Mouse (Mus musculus) retina, postnatal 7 days (tissue): ENCODE measurements at regions not wholly inside any gene's neighbourhood (a gene's known extent, or its start where the extent isn't known, plus 50 kb on each side); places are given as distances from the start of the nearest gene placed in this dataset.
"Not testable (repeated sequence)": the region's sequence is repeated elsewhere in the genome, so short reads cannot be mapped to it uniquely, and the experiment has no call there.

Source experiments
- DNase-seq: peaks from one replicate; pipeline ENCODE4 v3.0.0-alpha.2; 2012; ENCODE audit warnings: low read depth, low spot score

DNA sequence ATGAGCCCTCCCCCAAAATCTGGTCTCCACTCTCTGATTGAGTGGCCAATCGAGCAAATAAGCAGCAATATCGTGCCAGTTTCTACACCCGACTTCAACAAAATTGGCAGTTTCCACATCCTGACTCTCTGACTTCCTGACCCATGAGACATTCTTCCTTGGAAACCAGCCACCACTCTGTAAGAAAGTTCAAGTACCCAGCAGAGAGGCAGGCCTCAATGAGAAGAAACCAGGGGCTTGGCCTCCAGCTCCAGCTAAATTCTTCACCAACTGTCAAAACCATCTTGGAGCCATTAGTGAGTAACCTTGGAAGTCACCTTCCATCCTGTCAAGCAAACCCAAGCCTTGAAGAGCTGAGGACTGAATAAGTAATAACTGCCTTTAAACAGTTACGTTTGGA is 162.7 kb upstream of the Intu start:
- DNase-seq = no peak

DNA sequence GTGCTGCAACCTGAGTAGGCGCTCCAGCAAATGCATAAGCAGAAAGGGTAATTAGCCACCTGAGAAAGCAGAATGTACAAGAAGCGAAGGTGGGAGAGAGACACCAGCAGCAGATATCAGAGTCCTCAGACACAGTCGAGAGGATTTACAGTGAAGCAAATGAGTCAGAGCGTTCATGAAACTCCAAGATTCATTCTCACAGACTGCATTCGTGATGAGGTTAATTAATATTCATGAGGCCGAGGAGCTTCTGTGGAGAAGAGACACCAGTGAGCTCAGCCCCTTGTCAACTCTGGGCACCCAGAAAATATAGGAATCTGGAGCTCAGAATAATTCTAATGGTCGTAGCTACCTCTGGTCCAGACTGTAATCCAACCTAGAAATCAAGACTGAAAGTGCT is 159.7 kb upstream of the Intu start:
- DNase-seq = no peak

DNA sequence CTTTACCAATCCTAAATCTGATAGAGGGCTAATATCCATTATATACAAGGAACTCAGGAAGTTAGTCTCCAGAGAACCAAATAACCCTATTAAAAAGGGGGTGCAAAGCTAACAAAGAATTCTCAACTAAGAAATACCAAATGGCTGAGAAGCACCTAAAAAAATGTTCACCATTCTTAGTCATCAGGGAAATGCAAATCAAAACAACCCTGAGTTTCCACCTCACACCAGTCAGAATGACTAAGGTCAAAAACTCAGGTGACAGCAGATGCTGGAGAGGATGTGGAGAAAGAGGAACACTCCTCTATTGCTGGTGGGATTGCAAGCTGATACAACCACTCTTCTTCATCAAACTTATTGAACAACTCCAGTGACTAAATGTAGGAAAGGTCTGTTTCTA is 154.9 kb upstream of the Intu start:
- not testable (repeated sequence) for DNase-seq

- DNase-seq = no peak
Observed at GRCm38 (mm10) chr3:40377416-40377815, 153.7 kb upstream of the Intu start.

DNA sequence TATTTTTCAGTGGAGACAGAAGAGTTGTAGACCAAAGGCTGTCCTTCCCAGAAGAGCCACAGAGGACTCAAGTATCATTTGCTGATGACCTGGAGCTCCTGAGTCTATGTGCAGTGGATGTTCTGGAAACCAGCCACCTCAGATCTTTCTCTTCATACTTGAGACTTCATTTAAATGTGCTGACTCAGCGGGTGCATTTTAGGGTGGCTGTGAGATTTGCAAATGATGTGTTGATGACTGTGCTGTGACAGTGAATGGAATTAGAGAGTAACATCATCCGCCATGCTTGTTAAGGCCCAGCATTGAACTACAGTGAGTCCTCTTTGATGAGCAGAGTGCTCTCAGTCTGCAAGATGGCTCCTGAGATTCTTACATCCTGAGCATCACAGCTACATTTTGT is 152.0 kb upstream of the Intu start:
- no peak for DNase-seq

GRCm38 (mm10) chr3:40391631-40392030 is 139.5 kb upstream of the Intu start:
- DNase-seq = peak; percentile 66

DNA sequence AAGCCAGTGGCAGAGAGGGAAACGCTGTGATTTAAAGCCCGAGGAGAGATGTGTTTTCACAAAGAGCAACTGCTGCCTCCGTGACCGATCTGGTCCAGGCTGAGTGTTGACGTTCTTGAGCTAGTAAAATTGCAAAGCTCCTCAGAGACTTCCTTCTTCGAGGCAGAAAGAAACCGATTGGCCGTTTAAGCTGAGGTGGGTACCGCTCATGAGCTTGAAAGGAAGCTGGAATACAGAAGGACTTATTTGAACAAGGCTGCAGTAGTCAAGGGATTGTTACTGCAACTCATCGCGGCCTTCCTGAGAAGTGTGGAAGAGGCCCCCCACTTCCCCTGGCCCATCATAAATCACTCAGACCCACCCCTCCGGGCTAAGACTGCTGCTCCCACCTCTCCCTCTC is 132.9 kb upstream of the Intu start:
- DNase-seq = no peak

DNA sequence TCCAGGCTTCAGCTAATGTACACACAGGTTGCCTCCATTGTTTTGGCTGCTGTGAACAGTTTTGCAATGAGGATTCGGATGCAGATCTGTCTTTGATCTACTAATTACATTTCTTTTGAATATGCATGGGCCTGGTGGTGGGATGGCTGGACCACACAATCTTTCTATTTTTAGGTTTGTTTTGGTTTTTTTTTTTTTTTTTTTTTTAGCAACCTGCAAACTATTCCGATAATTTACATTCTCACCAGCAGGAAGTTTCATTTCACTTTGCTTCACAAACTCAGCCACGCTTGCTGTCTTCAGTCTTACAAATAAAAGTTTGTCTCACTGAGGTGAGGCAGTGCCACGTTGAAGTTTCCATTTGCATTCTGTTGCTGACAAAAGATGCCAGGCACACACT is 127.7 kb upstream of the Intu start:
- no peak for DNase-seq

- DNase-seq = no peak
Observed at GRCm38 (mm10) chr3:40405095-40405948, 125.8 kb upstream of the Intu start.

- DNase-seq = no peak
Observed at GRCm38 (mm10) chr3:40405949-40406236, 125.2 kb upstream of the Intu start.

GRCm38 (mm10) chr3:40408921-40409488 is 122.1 kb upstream of the Intu start:
- DNase-seq = no peak

DNA sequence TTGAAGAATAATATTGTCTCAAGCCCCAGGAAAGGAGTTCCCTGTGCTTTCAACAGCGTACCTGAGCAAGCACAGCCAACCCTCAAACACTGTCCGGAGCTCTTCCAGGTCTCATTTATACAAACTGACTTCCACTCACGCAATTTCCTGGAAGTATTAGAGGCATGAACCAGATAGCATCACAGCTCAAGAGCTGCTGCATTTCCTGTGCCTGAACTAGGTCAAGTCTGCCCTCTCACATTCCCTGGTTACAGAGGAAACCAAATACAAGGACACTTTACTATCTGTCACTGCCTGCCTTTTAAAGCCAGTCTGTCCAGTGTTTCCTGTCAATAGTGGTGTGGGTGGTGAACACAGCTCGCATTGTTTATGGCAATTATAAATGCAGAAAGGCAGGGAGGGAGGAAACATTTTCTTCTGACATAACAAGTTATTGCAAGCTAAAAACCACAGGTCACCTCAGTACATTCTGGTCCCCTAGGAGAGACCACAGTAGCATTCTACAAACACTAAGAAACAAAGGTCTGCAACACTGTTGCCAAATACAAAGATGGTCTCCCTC is 120.3 kb upstream of the Intu start:
- no peak for DNase-seq

DNA sequence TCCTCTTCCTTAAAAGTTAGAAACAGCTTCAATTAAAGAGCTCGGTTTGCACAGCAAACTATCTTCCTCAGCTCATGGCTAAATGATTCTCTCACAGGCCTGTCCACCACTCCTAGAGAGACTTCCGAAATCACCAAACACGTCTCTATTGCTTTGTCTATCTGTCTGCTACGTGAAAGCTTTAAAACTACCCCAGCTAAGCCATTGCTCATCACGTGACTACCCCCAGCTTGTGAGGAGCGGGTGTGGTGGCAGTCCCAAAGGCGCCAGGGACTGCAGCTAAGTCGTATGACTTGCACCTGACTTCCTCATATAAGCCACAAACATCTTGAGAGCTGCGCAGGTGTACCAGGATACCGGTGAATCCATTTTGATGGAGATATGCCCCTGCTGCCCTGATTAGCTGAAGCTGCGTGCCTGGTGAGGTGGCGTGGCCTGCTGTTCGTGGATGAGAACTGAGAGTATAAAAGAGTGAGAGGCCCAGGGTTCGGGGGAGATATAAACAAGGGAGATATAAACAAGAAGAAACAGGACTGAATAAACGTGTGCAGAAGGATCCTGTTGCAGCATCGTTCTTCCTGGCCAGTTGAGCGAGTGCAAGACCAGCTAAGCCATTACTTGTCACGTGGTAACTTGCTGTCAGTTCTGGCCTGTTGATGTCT is 105.8 kb upstream of the Intu start:
- not testable (repeated sequence) for DNase-seq

GRCm38 (mm10) chr3:40426070-40426469 is 105.0 kb upstream of the Intu start:
- no peak for DNase-seq

GRCm38 (mm10) chr3:40428021-40428420 is 103.1 kb upstream of the Intu start:
- no peak for DNase-seq

DNA sequence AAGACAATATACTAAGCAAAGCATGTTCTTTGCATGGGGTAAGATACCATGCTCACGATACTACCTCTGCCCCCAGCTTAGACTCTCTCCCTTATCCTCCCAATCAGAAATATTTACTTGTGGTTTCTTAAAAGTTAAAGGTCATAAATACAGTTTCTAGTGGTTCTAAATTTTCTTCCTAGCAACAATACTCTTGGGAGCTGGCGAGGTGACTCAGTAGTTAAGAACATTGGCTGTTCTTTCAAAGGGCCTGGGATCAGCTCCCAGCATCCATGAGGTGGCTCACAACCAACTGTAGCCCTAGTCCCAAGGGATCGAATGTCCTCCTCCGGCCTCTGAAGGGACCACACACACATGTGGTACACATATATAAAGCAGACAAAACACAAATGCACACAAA is 92.8 kb upstream of the Intu start:
- DNase-seq = no peak

GRCm38 (mm10) chr3:40441092-40442036 is 89.7 kb upstream of the Intu start:
- DNase-seq = no peak

DNA sequence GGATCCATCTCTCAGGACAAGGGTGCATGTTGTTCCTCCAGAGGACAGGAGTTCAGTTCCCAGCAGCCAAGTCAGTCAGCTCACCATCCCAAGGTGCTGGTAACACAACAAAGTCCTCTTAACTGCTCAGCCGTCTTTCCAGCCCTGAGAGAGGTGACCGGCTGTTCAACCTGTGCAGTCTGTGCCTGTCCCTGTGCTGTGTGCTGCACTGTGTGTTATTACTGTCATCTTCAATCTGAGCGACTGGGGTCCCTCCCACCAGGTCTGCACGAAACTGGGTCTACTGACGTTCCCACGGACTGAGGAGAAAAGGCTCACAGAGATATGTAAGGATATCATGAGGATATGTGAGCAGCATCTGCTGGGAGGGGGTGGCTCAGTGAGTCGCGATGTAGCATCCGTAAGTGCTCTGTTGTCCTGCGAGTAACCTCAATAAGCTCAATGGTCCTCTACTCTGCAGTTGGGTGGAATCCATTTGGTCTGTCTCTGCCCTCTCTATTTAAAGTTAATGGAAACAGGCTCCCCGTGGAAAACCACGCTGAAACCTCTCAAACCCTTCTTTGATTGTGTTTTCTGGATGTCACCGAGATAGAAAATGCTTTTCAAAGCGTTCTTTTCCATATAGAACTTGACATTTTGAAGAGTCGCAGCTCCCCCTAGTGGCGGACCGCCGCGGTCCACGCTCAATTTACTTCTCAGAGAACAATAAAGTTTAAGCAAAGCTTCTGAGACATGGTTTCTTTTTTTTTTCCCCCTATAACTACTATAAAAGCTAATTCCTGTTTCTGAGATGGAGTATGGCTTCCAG is 87.1 kb upstream of the Intu start:
- DNase-seq = peak; percentile 35

DNA sequence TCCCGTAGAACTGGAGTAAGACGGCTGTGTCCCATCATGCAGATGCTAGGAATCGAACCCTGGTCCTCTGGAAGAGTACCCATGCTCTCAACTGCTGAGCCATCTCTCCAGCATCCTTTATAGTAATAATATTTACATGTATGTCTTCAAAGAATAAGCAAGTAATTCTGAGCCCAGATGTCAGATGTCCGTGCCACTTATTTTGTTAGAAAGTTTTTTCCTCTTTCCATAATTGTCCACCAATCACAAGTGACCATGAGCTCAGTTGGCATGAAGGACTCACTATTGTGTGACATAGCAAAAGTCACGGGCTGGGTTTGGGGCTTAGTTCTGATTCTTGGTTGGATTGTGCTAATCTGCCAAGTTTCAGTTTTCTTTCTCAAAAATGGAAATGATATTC is 78.1 kb upstream of the Intu start:
- DNase-seq = no peak

GRCm38 (mm10) chr3:40453552-40453951 is 77.5 kb upstream of the Intu start:
- no peak for DNase-seq

GRCm38 (mm10) chr3:40456070-40456469 is 75.0 kb upstream of the Intu start:
- no peak for DNase-seq
